In genomic region chr12:91854330-91854729, GRCm38 (mm10) we compare ENCODE assay signal across 20 mouse cellular contexts.
"Had no signal": no experiment of that assay in that cellular context is flagged by ENCODE, and none has a peak within 500 bp of the region (broad histone marks: within the 10 kb centered on the region; RNA-seq: fewer than 3 reads in every experiment).

No protein-coding gene starts in this region.

- H3K4me3 ChIP-seq: layer of hippocampus, adult 2 months; limb, embryonic 12.5 days; limb, embryonic 15.5 days; liver, embryonic 13.5 days; midbrain, embryonic 12.5 days; midbrain, embryonic 15.5 days; neural tube, embryonic 12.5 days; neural tube, embryonic 15.5 days had no signal

- H3K27ac ChIP-seq: kidney, postnatal 0 days; layer of hippocampus, adult 2 months; limb, embryonic 12.5 days; limb, embryonic 15.5 days; liver, embryonic 13.5 days; macrophage; midbrain, embryonic 12.5 days; midbrain, embryonic 15.5 days; neural tube, embryonic 12.5 days; neural tube, embryonic 15.5 days had no signal

- H3K4me2 ChIP-seq: limb, embryonic 12.5 days; limb, embryonic 15.5 days; liver, embryonic 13.5 days; midbrain, embryonic 12.5 days; midbrain, embryonic 15.5 days; neural tube, embryonic 12.5 days; neural tube, embryonic 15.5 days had no signal

- DNase-seq: kidney, adult 18-20 months; kidney, adult 9 months; kidney, postnatal 25 days; layer of hippocampus, adult 9-11 months; liver, embryonic 13.5 days; right cerebral cortex, adult 18-20 months; right cerebral cortex, postnatal 14 days; right cerebral cortex, postnatal 4 days; thymus, adult 18-20 months; thymus, postnatal 36 days had no signal

- ATAC-seq: inflammation-experienced regulatory T-cells, adult 6 months; midbrain, embryonic 15.5 days had no signal

- H3K27me3 ChIP-seq: limb, embryonic 12.5 days; limb, embryonic 15.5 days; liver, embryonic 13.5 days; midbrain, embryonic 15.5 days; neural tube, embryonic 12.5 days; neural tube, embryonic 15.5 days had no signal

- H3K9ac ChIP-seq: limb, embryonic 12.5 days; limb, embryonic 15.5 days; liver, embryonic 13.5 days; midbrain, embryonic 12.5 days; midbrain, embryonic 15.5 days; neural tube, embryonic 12.5 days; neural tube, embryonic 15.5 days had no signal

- H3K36me3 ChIP-seq: limb, embryonic 12.5 days; limb, embryonic 15.5 days; liver, embryonic 13.5 days; midbrain, embryonic 12.5 days; midbrain, embryonic 15.5 days; neural tube, embryonic 12.5 days; neural tube, embryonic 15.5 days had no signal

- H3K4me1 ChIP-seq: limb, embryonic 12.5 days; limb, embryonic 15.5 days; midbrain, embryonic 12.5 days; midbrain, embryonic 15.5 days; neural tube, embryonic 12.5 days; neural tube, embryonic 15.5 days had no signal

- H3K9me3 ChIP-seq: limb, embryonic 12.5 days; limb, embryonic 15.5 days; liver, embryonic 13.5 days; midbrain, embryonic 12.5 days; midbrain, embryonic 15.5 days; neural tube, embryonic 12.5 days; neural tube, embryonic 15.5 days had no signal
